Mouse (Mus musculus): ENCODE data around the gene Pes1. TPM values are rescaled to one million over a fixed set of nuclear protein-coding genes. Genes with fewer than 3 reads are reported as not detected.

Pes1 gene
- polyA plus RNA-seq (2015; fragmentation: Nextera tagmentation; extraction: Ambion mirVana), result 46.6 and 52.2 TPM in 2 replicates

GRCm38 (mm10) chr11:3963610-3964415 lies at the start of gene Pes1:
Pes1 (plus strand) TSS chr11:3963975.
- Histone ChIP-seq H3K27me3 (replicated peaks) (peaks cover 6% of the 10 kb centered on the region), H3K4me3 (peak within 1 kb of the TSS; percentile 74), H3K4me2 (peak within 1 kb of the TSS; percentile 93), H3K4me1 (peaks cover 21% of the 10 kb centered on the region), H3K36me3 (peaks cover 24% of the 10 kb centered on the region), H3K9ac (peak within 1 kb of the TSS; percentile 88), H3K27ac (replicated peaks) (peak within 1 kb of the TSS; percentile 73), H3K9me3 (no peaks in the 10 kb centered on the region)
- peak; percentile 83 for ATAC-seq (ENCODE audit: extremely low read depth, insufficient number of reproducible peaks, low FRiP score, low TSS enrichment)
- under 1% methylated on average over 31 of the region's 31 CpGs for WGBS

- peaks cover 55% of the 10 kb centered on the region for H3K4me1 ChIP-seq
- peak; percentile 24 for ATAC-seq (ENCODE audit: extremely low read depth, insufficient number of reproducible peaks, low FRiP score, low TSS enrichment)
- H3K9ac ChIP-seq, result peak within 1 kb of the TSS; percentile 82
- no peaks in the 10 kb centered on the region for H3K9me3 ChIP-seq
- H3K4me2 ChIP-seq, result peak within 1 kb of the TSS; percentile 85
- 0 out of 2 replicates have a peak, but pooled peaks cover 3% of the 10 kb centered on the region for H3K27me3 ChIP-seq (replicated peaks)
- H3K36me3 ChIP-seq, result peaks cover 12% of the 10 kb centered on the region
- H3K4me3 ChIP-seq, result peak within 1 kb of the TSS; percentile 64
- WGBS, result under 1% methylated on average over 28 of the region's 28 CpGs
- H3K27ac ChIP-seq (replicated peaks), result peak within 1 kb of the TSS; percentile 64
Measured at GRCm38 (mm10) chr11:3914109-3914840, 49.5 kb upstream of the Pes1 start, which contains the start of gene Slc35e4. Slc35e4 (minus strand) TSS chr11:3914664.

- H3K4me3 ChIP-seq, result no peak overlapping the region
- no peak overlapping the region for H3K9ac ChIP-seq
- H3K27me3 ChIP-seq (replicated peaks), result no peaks in the 10 kb centered on the region
- H3K4me1 ChIP-seq, result peaks cover 21% of the 10 kb centered on the region
- H3K36me3 ChIP-seq, result peaks cover 45% of the 10 kb centered on the region
- no peak for ATAC-seq (ENCODE audit: extremely low read depth, insufficient number of reproducible peaks, low FRiP score, low TSS enrichment)
- 53% methylated on average over 1 of the region's 1 CpGs for WGBS
- no peaks in the 10 kb centered on the region for H3K9me3 ChIP-seq
- no peak overlapping the region for H3K27ac ChIP-seq (replicated peaks)
- no peak overlapping the region for H3K4me2 ChIP-seq
Measured at GRCm38 (mm10) chr11:3918738-3919137, 45.0 kb upstream of the Pes1 start.

GRCm38 (mm10) chr11:3920476-3920875 lies 43.3 kb upstream of the Pes1 start:
- Histone ChIP-seq H3K9me3 (no peaks in the 10 kb centered on the region), H3K4me3 (no peak overlapping the region), H3K27ac (replicated peaks) (no peak overlapping the region), H3K27me3 (replicated peaks) (no peaks in the 10 kb centered on the region), H3K4me1 (peaks cover 12% of the 10 kb centered on the region), H3K9ac (no peak overlapping the region), H3K36me3 (peaks cover 60% of the 10 kb centered on the region), H3K4me2 (no peak overlapping the region)
- 80% methylated on average over 7 of the region's 7 CpGs for WGBS
- ATAC-seq (ENCODE audit: extremely low read depth, insufficient number of reproducible peaks, low FRiP score, low TSS enrichment), result no peak

- 36% methylated on average over 8 of the region's 8 CpGs for WGBS
- no peaks in the 10 kb centered on the region for H3K27me3 ChIP-seq (replicated peaks)
- H3K36me3 ChIP-seq, result peaks cover 69% of the 10 kb centered on the region
- no peak overlapping the region for H3K9ac ChIP-seq
- H3K9me3 ChIP-seq, result no peaks in the 10 kb centered on the region
- 0 out of 2 replicates have a peak overlapping the region, but pooled peaks have one; percentile 12 for H3K4me2 ChIP-seq
- H3K27ac ChIP-seq (replicated peaks), result no peak overlapping the region
- peaks cover 3% of the 10 kb centered on the region; the same call in 1 of the 2 replicates for H3K4me1 ChIP-seq
- ATAC-seq (ENCODE audit: extremely low read depth, insufficient number of reproducible peaks, low FRiP score, low TSS enrichment), result no peak
- H3K4me3 ChIP-seq, result no peak overlapping the region
Measured at GRCm38 (mm10) chr11:3921281-3921850, 42.4 kb upstream of the Pes1 start.

GRCm38 (mm10) chr11:3922115-3922514 lies 41.7 kb upstream of the Pes1 start:
- Histone ChIP-seq H3K4me3 (no peak overlapping the region), H3K36me3 (peaks cover 73% of the 10 kb centered on the region), H3K9me3 (no peaks in the 10 kb centered on the region), H3K9ac (no peak overlapping the region), H3K27ac (replicated peaks) (no peak overlapping the region), H3K4me2 (no peak overlapping the region), H3K27me3 (replicated peaks) (no peaks in the 10 kb centered on the region), H3K4me1 (peaks cover 3% of the 10 kb centered on the region; the same call in 1 of the 2 replicates)
- 86% methylated on average over 9 of the region's 9 CpGs for WGBS
- ATAC-seq (ENCODE audit: extremely low read depth, insufficient number of reproducible peaks, low FRiP score, low TSS enrichment), result no peak

GRCm38 (mm10) chr11:3922731-3923130 lies 41.0 kb upstream of the Pes1 start:
- H3K36me3 ChIP-seq, result peaks cover 75% of the 10 kb centered on the region
- H3K4me3 ChIP-seq, result no peak overlapping the region
- no peak overlapping the region for H3K4me2 ChIP-seq
- ATAC-seq (ENCODE audit: extremely low read depth, insufficient number of reproducible peaks, low FRiP score, low TSS enrichment), result no peak
- H3K9me3 ChIP-seq, result no peaks in the 10 kb centered on the region
- no peak overlapping the region for H3K27ac ChIP-seq (replicated peaks)
- H3K9ac ChIP-seq, result no peak overlapping the region
- 86% methylated on average over 6 of the region's 6 CpGs for WGBS
- no peaks in the 10 kb centered on the region for H3K27me3 ChIP-seq (replicated peaks)
- peaks cover 3% of the 10 kb centered on the region; the same call in 1 of the 2 replicates for H3K4me1 ChIP-seq

- ATAC-seq (ENCODE audit: extremely low read depth, insufficient number of reproducible peaks, low FRiP score, low TSS enrichment), result no peak
- Histone ChIP-seq H3K4me2 (no peak overlapping the region), H3K9me3 (no peaks in the 10 kb centered on the region), H3K36me3 (peaks cover 67% of the 10 kb centered on the region), H3K9ac (no peak overlapping the region), H3K27me3 (replicated peaks) (no peaks in the 10 kb centered on the region), H3K4me1 (peaks cover 14% of the 10 kb centered on the region), H3K4me3 (no peak overlapping the region), H3K27ac (replicated peaks) (no peak overlapping the region)
- 89% methylated on average over 10 of the region's 10 CpGs for WGBS
Measured at GRCm38 (mm10) chr11:3925916-3926315, 37.9 kb upstream of the Pes1 start.

GRCm38 (mm10) chr11:3930019-3930418 lies 33.8 kb upstream of the Pes1 start:
- ATAC-seq (ENCODE audit: extremely low read depth, insufficient number of reproducible peaks, low FRiP score, low TSS enrichment), result no peak
- peak overlapping the region; percentile 89 for H3K4me2 ChIP-seq

GRCm38 (mm10) chr11:3930931-3931330 lies 32.8 kb upstream of the Pes1 start:
- no peaks in the 10 kb centered on the region for H3K9me3 ChIP-seq
- WGBS, result 37% methylated on average over 6 of the region's 6 CpGs
- no peak for ATAC-seq (ENCODE audit: extremely low read depth, insufficient number of reproducible peaks, low FRiP score, low TSS enrichment)

More at GRCm38 (mm10) chr11:3930019-3930418, 33.8 kb upstream of the Pes1 start:
- Histone ChIP-seq H3K4me1 (peaks cover 24% of the 10 kb centered on the region), H3K4me3 (peak overlapping the region; percentile 66; the same call in 1 of the 2 replicates), H3K9ac (no peak overlapping the region), H3K36me3 (peaks cover 30% of the 10 kb centered on the region), H3K9me3 (no peaks in the 10 kb centered on the region), H3K27me3 (replicated peaks) (no peaks in the 10 kb centered on the region), H3K27ac (replicated peaks) (no peak overlapping the region)
- WGBS, result 72% methylated on average over 4 of the region's 4 CpGs

More at GRCm38 (mm10) chr11:3930931-3931330, 32.8 kb upstream of the Pes1 start:
- Histone ChIP-seq H3K27ac (replicated peaks) (peak overlapping the region; percentile 13), H3K27me3 (replicated peaks) (no peaks in the 10 kb centered on the region), H3K4me1 (peaks cover 24% of the 10 kb centered on the region), H3K9ac (peak overlapping the region; percentile 80), H3K4me2 (peak overlapping the region; percentile 89), H3K4me3 (peak overlapping the region; percentile 66), H3K36me3 (peaks cover 23% of the 10 kb centered on the region)
